Mouse (Mus musculus) C2C12 (cell line): Measurements from ENCODE around the gene Ift52.

ENCODE experiments used
- CTCF ChIP-seq: IDR thresholded peaks from one replicate; pipeline ENCODE4 v1.5.1; 2011; ENCODE audit not compliant: control insufficient read depth, insufficient read depth, insufficient read length
- FOSL1 ChIP-seq: IDR thresholded peaks from one replicate; pipeline ENCODE4 v1.8.0; 2011; ENCODE audit warnings: mild to moderate bottlenecking, low read length; ENCODE audit not compliant: poor library complexity, insufficient read depth, severe bottlenecking

DNA sequence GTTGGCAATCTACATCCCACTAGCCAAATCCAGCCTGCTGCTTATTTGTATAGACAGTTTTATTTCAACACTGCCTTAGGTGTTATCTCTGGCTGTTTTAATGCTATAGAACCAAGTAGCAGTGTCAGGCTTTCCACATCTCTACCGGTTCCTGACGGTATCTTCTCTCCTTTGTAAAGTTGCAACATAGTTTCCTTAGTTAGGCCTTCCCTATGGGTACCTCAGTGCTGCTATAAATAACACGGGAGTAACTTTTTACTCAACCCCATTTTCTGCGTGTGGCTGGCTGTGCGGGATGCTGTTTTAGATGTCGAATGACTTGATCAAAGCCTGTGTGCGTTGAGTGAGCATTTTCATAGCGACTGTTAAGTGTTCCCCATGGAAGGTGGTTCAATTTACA lies 69.4 kb downstream of the Ift52 start:
- no peak for TF ChIP-seq CTCF
- TF ChIP-seq FOSL1 = no peak
